Mouse (Mus musculus) CH12.LX (cell line): ENCODE measurements around the gene Fam83f. TPM values are rescaled to one million over a fixed set of nuclear protein-coding genes. Genes with fewer than 3 reads are reported as not detected.

Source experiments
- DNase-seq: peaks from one replicate; pipeline ENCODE4 v3.0.0-alpha.2; 2013; ENCODE audit errors: extremely low read depth
- H3K27ac ChIP-seq: 2 replicates; pipeline ENCODE4 v1.5.1; 2012; ENCODE audit warnings: low read depth, mild to moderate bottlenecking, control low read depth, moderate library complexity; ENCODE audit not compliant: insufficient read depth
- H3K27me3 ChIP-seq: replicated peaks from 2 replicates; pipeline ENCODE3; 2012; ENCODE audit warnings: inconsistent platforms
- H3K36me3 ChIP-seq, 2 experiments: replicated peaks in 1 of 2; 2 replicates each; pipeline versions ENCODE3 to v1.6.1; 2012; ENCODE audit warnings: inconsistent platforms in 1 of 2, low read length in 1 of 2, mild to moderate bottlenecking in 1 of 2, mixed read lengths in 1 of 2, moderate library complexity in 1 of 2; ENCODE audit not compliant: control insufficient read depth in 1 of 2, insufficient read depth in 1 of 2
- H3K4me1 ChIP-seq, 2 experiments: 2 replicates each; pipeline ENCODE4 v1.6.1; 2012; ENCODE audit warnings: inconsistent platforms in 1 of 2, moderate library complexity in 1 of 2; ENCODE audit not compliant: insufficient read depth in 2 of 2, control insufficient read depth in 1 of 2
- H3K4me2 ChIP-seq: 2 replicates; pipeline ENCODE4 v1.6.1; 2012; ENCODE audit warnings: low read depth, mild to moderate bottlenecking, control low read depth; ENCODE audit not compliant: poor library complexity, insufficient read depth, severe bottlenecking
- H3K4me3 ChIP-seq, 3 experiments: fragments of 150-350 bp in 1 of 3; sonication (generic) in 1 of 3; replicated peaks in 1 of 3; 2 replicates each; pipeline versions ENCODE3 to v1.5.1; 2011 to 2012; ENCODE audit warnings: low read depth in 2 of 3, low read length in 2 of 3, mild to moderate bottlenecking in 2 of 3, moderate library complexity in 2 of 3, control low read depth in 1 of 3, improper control_type of control experiment in 1 of 3, inconsistent platforms in 1 of 3, mixed read lengths in 1 of 3; ENCODE audit not compliant: poor library complexity in 1 of 3
- H3K79me2 ChIP-seq: replicated peaks from 2 replicates; pipeline ENCODE4 v1.6.1; 2012; ENCODE audit warnings: mild to moderate bottlenecking, moderate library complexity; ENCODE audit not compliant: control insufficient read depth, poor library complexity, insufficient read depth, severe bottlenecking; ENCODE audit errors: extremely low read depth
- H3K9ac ChIP-seq: 2 replicates; pipeline ENCODE4 v1.6.1; 2012; ENCODE audit warnings: low read depth, mild to moderate bottlenecking, control low read depth, moderate library complexity; ENCODE audit not compliant: insufficient read depth
- H3K9me3 ChIP-seq: replicated peaks from 2 replicates; pipeline ENCODE3; 2012; ENCODE audit warnings: low read length, inconsistent platforms, mixed read lengths
- BHLHE40 ChIP-seq: IDR thresholded peaks from 2 replicates; pipeline ENCODE4 v1.6.1; 2011; ENCODE audit warnings: mild to moderate bottlenecking, low read depth, low read length, improper control_type of control experiment
- EP300 ChIP-seq: IDR thresholded peaks from 2 replicates; pipeline ENCODE4 v1.6.1; 2011; ENCODE audit warnings: low read length, improper control_type of control experiment
- ETS1 ChIP-seq: conservative IDR thresholded peaks from 2 replicates; pipeline ENCODE4 v1.6.1; 2012; ENCODE audit warnings: low read depth, mild to moderate bottlenecking, inconsistent platforms, low read length, improper control_type of control experiment, moderate library complexity
- JUN ChIP-seq: IDR thresholded peaks from 2 replicates; pipeline ENCODE4 v1.6.1; 2011; ENCODE audit warnings: low read depth, mild to moderate bottlenecking, low read length, improper control_type of control experiment, moderate library complexity; ENCODE audit not compliant: insufficient read depth
- JUND ChIP-seq: conservative IDR thresholded peaks from 2 replicates; pipeline ENCODE4 v1.6.1; 2011; ENCODE audit warnings: low read depth, low read length, improper control_type of control experiment
- KAT2A ChIP-seq: IDR thresholded peaks from 2 replicates; pipeline ENCODE4 v1.6.1; 2012; ENCODE audit warnings: low read length, improper control_type of control experiment, inconsistent platforms; ENCODE audit not compliant: insufficient replicate concordance
- MAFK ChIP-seq: IDR thresholded peaks from 2 replicates; pipeline ENCODE4 v1.6.1; 2011; ENCODE audit warnings: low read length, improper control_type of control experiment; ENCODE audit not compliant: insufficient replicate concordance
- MAX ChIP-seq: IDR thresholded peaks from 2 replicates; pipeline ENCODE4 v1.6.1; 2011; ENCODE audit warnings: low read length, improper control_type of control experiment
- MYC ChIP-seq: IDR thresholded peaks from 2 replicates; pipeline ENCODE4 v1.6.1; 2011; ENCODE audit warnings: low read depth, mild to moderate bottlenecking, improper control_type of control experiment, low read length
- NRF1 ChIP-seq: IDR thresholded peaks from 2 replicates; pipeline ENCODE4 v1.6.1; 2014; ENCODE audit warnings: low read depth, mild to moderate bottlenecking, inconsistent platforms, low read length, improper control_type of control experiment, moderate library complexity
- POLR2A ChIP-seq: IDR thresholded peaks from 2 replicates; pipeline ENCODE4 v1.6.1; 2011; ENCODE audit warnings: low read depth, mild to moderate bottlenecking, improper control_type of control experiment, low read length
- POLR2AphosphoS2 ChIP-seq: IDR thresholded peaks from 2 replicates; pipeline ENCODE4 v1.6.1; 2011; ENCODE audit warnings: low read depth, low read length, improper control_type of control experiment
- RAD21 ChIP-seq: IDR thresholded peaks from 2 replicates; pipeline ENCODE4 v1.6.1; 2011; ENCODE audit warnings: low read depth, mild to moderate bottlenecking, low read length, improper control_type of control experiment, moderate library complexity
- SMC3 ChIP-seq: IDR thresholded peaks from 2 replicates; pipeline ENCODE4 v1.6.1; 2011; ENCODE audit warnings: low read depth, low read length, improper control_type of control experiment
- TBP ChIP-seq: conservative IDR thresholded peaks from 2 replicates; pipeline ENCODE4 v1.6.1; 2011; ENCODE audit warnings: low read depth, low read length, improper control_type of control experiment
- TCF12 ChIP-seq: IDR thresholded peaks from 2 replicates; pipeline ENCODE4 v1.6.1; 2014; ENCODE audit warnings: low read depth, mild to moderate bottlenecking, inconsistent platforms, low read length, improper control_type of control experiment
- ZMIZ1 ChIP-seq: IDR thresholded peaks from 2 replicates; pipeline ENCODE4 v1.6.1; 2012; ENCODE audit warnings: low read depth, mild to moderate bottlenecking, inconsistent platforms, low read length, improper control_type of control experiment
- dilution Hi-C: fragments of 300-500 bp; cut with MboI; formaldehyde crosslinking; loops from 2 replicates; pipeline ENCODE4 v1.14.3; 2020; ENCODE audit warnings: low sequenced_read_pairs; ENCODE audit not compliant: extremely low pct_unique_long_range_greater_than_20kb, extremely low pct_ligation_motif_present
- in situ Hi-C: fragments of 300-500 bp; cut with MboI; formaldehyde crosslinking; loops from 3 replicates; pipeline ENCODE4 v1.14.3; 2019; ENCODE audit warnings: low sequenced_read_pairs, low pct_ligation_motif_present, low pct_unique_long_range_greater_than_20kb, mixed read lengths
- polyA plus RNA-seq: library from polyadenylated mRNA; unstranded; fragments of >175 nt; gene quantifications from 2 replicates; pipeline ENCODE4 v1.2.1, GENCODE M21; 2012; ENCODE audit warnings: low read depth; ENCODE audit not compliant: insufficient read length
- total RNA-seq, 2 experiments: library from RNA; depleted of rRNA; stranded (reverse); fragments of 300-350 nt in 1 of 2; fragments of >200 nt in 1 of 2; gene quantifications; 2 replicates each; pipeline ENCODE4 v1.2.3; 2012 to 2014

The Fam83f gene
- total and polyA plus RNA-seq, 3 experiments: 0.08 to 0.27 (median 0.20) TPM

DNA sequence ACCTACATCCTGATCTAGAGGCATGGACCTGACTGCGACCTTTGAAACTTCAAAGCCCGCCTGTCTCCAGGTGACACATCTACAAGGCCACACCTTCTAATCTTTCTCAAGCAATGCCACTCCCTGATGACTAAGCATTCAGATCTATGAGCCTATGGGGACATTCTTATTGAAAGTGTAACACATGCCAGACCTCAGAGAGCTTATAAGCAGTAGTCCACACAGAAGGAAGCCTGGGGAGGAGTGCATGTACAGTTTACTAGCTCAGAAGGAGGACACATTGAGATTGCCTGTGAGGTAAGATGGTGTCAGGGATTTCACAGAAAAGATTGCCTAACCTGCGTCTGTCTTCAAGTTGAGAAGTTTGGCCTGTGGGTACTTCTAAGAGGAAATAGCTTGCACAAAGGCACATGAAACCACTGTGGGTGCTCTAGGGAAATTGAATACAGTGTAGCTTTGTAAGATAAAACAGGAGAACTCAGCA lies 71.4 kb downstream of the Fam83f start:
- Histone ChIP-seq H3K27me3 (no peaks in the 10 kb centered on the region), H3K9ac (peak overlapping the region; percentile 78)
- DNase-seq: no peak
- TF ChIP-seq MAFK: peak; percentile 27; the same call in 1 of the 2 replicates
- TF ChIP-seq POLR2AphosphoS2: no peak
- 0 out of 2 replicates have a peak, but pooled peaks have one; percentile 8 for TF ChIP-seq BHLHE40
- TF ChIP-seq SMC3: no peak
- TF ChIP-seq, all 38 proteins: peak for 2
- Histone ChIP-seq H3K79me2 (peaks cover 31% of the 10 kb centered on the region), H3K4me2 (peak overlapping the region; percentile 16; the same call in 1 of the 2 replicates), H3K9me3 (no peaks in the 10 kb centered on the region), H3K27ac (peak overlapping the region; percentile 63), H3K4me1 (peaks cover 20 to 67% of the 10 kb centered on the region in 2 experiments), H3K36me3 (peaks cover 0 to 7% of the 10 kb centered on the region in 2 experiments), H3K4me3 (no peak overlapping the region)
- dilution Hi-C loops: no loop called here
- in situ Hi-C loops: loop anchor here (5.0 kb wide), 1 partner anchor 34 kb away; no protein-coding TSS in a partner anchor

DNA sequence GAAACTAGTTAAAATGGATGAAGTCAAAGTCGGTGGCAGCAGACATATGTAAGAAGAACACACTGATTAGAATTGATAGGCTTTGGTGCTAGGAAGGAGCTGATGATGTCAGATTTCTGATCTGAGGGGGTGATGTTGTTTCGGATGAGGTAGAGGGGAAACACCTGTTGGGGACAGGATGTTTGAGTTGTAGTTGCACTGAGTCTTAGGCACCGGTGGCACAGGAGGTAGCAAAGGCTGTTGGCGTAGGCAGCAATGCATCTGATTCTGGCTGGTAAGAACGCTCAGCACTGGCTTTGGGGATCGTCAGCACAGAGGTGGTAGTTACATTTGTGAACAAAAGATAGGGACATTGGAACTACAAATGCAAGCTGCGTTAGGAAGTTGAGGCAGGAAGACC lies 72.0 kb downstream of the Fam83f start:
- in situ Hi-C loops: loop anchor here (5.0 kb wide), 1 partner anchor 34 kb away; no protein-coding TSS in a partner anchor
- H3K27me3 ChIP-seq: no peaks in the 10 kb centered on the region
- dilution Hi-C loops: no loop called here
- peak overlapping the region; percentile 65 for H3K27ac ChIP-seq
- peaks cover 34% of the 10 kb centered on the region for H3K79me2 ChIP-seq
- no peaks in the 10 kb centered on the region for H3K9me3 ChIP-seq
- H3K9ac ChIP-seq: peak overlapping the region; percentile 78
- no peak for TF ChIP-seq KAT2A
- no peak for TF ChIP-seq NRF1
- 0 out of 2 replicates have a peak, but pooled peaks have one; percentile 11 for TF ChIP-seq JUN
- TF ChIP-seq JUND: no peak
- no peak; the same call in 1 of the 2 replicates for TF ChIP-seq EP300
- no peak for TF ChIP-seq MAX
- TF ChIP-seq POLR2AphosphoS2: no peak
- no peak for TF ChIP-seq MYC
- TF ChIP-seq POLR2A: peak; percentile 47; the same call in 1 of the 2 replicates
- no peak for TF ChIP-seq MAFK
- 0 out of 2 replicates have a peak, but pooled peaks have one; percentile 39 for TF ChIP-seq TBP
- no peak for TF ChIP-seq RAD21
- TF ChIP-seq ETS1: peak; percentile 49
- no peak for TF ChIP-seq SMC3
- peak; percentile 54; the same call in 1 of the 2 replicates for TF ChIP-seq TCF12
- no peak for TF ChIP-seq ZMIZ1
- peak overlapping the region; percentile 91 for H3K4me2 ChIP-seq
- peak; percentile 72 for DNase-seq
- H3K4me3 ChIP-seq: peak overlapping the region; percentile 26 to 53 (median 41)
- peaks cover 2 to 11% of the 10 kb centered on the region in 2 experiments for H3K36me3 ChIP-seq
- H3K4me1 ChIP-seq: peaks cover 20 to 66% of the 10 kb centered on the region in 2 experiments
